Mouse (Mus musculus) G1E (cell line): ENCODE measurements at regions not wholly inside any gene's neighbourhood (a gene's known extent, or its start where the extent isn't known, plus 50 kb on each side); places are given as distances from the start of the nearest gene placed in this dataset.

Experiments
- CTCF ChIP-seq: IDR thresholded peaks from 2 replicates; pipeline ENCODE4 v1.5.1; 2012; ENCODE audit warnings: low read depth, low read length, inconsistent platforms, mixed read lengths
- TAL1 ChIP-seq: conservative IDR thresholded peaks from 2 replicates; pipeline ENCODE4 v1.6.1; 2012; ENCODE audit warnings: low read depth, low read length, inconsistent platforms, mixed read lengths

- no peak for TF ChIP-seq CTCF
- no peak for TF ChIP-seq TAL1
Observed at GRCm38 (mm10) chr8:42162441-42162840, 745.6 kb upstream of the Frg1 start.
